Mouse (Mus musculus) spleen, adult 2 months (tissue): ENCODE measurements around the gene Tacr2.

ENCODE experiments used
- CTCF ChIP-seq: fragments of 200-500 bp; IDR thresholded peaks from 2 replicates; pipeline ENCODE4 v1.5.1; 2011; ENCODE audit warnings: mild to moderate bottlenecking, inconsistent platforms; ENCODE audit not compliant: insufficient read depth, insufficient read length, insufficient replicate concordance; ENCODE audit errors: extremely low read depth
- POLR2A ChIP-seq: fragments of 200-500 bp; IDR thresholded peaks from 2 replicates; pipeline ENCODE4 v1.6.1; 2011; ENCODE audit warnings: low read depth, low read length, inconsistent platforms

DNA sequence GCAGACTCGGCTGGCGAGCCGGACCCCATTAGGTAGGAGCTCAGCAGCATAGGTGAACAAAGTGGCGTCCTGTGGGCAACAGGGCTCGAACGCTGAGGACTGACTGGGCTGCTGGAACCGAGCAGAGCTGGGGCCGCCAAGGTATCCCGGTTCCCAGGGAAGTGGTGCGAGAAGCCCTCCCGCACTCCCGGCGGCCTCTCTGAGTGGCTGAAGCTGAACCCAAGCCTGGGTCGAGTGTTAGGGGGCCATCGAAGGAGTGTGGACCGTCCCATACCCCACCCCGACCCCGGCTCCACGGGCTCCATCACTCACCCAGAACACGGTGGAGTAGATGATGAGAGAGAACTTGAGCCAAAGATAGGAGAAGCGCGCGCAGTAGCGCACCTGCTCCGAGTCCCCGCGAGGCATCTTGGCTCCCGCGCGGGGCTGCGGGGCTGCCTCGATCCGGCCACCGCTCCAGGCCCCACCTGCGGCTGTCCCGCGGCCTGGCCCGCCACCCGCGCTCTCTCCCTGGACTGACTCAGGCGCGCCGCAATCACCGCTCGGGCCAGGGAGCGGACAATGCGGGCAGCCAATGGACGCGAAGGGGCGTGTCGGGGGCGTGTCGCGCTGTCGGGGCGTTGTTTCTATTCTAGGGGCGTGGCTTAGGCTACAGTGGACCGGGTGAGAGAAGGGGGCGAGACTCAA, 21.4 kb upstream of the Tacr2 start, which contains the start of gene Tspan15:
- TF ChIP-seq CTCF (no peak), POLR2A (no peak; the same call in 1 of the 2 replicates)
